Mouse (Mus musculus) liver, embryonic 14.5 days (tissue): ENCODE results near the gene Xpo6. TPM values are rescaled to one million over a fixed set of nuclear protein-coding genes. Genes with fewer than 3 reads are reported as not detected.

Source experiments
- ATAC-seq: fragments of 200-750 bp; cut with Nextera tagmentation; 2 replicates; pipeline ENCODE4 v1.8.0; 2017; ENCODE audit warnings: moderate number of reproducible peaks, mild to moderate bottlenecking, moderate library complexity; ENCODE audit not compliant: insufficient read depth
- DNase-seq, 3 experiments: peaks; one replicate each; pipeline ENCODE4 v3.0.0-alpha.2; 2012 to 2013; ENCODE audit warnings: low read depth in 3 of 3, low spot score in 3 of 3
- H3K27ac ChIP-seq: fragments of 300-500 bp; sonication (generic); 2 replicates; pipeline ENCODE4 v1.5.1; 2014; ENCODE audit warnings: moderate library complexity, mild to moderate bottlenecking, control low read depth, inconsistent platforms
- H3K27me3 ChIP-seq: fragments of 300-500 bp; sonication (generic); 2 replicates; pipeline ENCODE4 v1.6.1; 2014; ENCODE audit warnings: mild to moderate bottlenecking, low read length, moderate library complexity; ENCODE audit not compliant: control insufficient read depth, insufficient read depth
- H3K36me3 ChIP-seq: fragments of 300-500 bp; sonication (generic); replicated peaks from 2 replicates; pipeline ENCODE4 v1.6.1; 2014; ENCODE audit warnings: low read depth; ENCODE audit not compliant: control insufficient read depth, insufficient read depth
- H3K4me1 ChIP-seq, 2 experiments: fragments of 200-500 bp in 1 of 2; fragments of 300-500 bp in 1 of 2; sonication (generic) in 1 of 2; replicated peaks; 2 replicates each; pipeline ENCODE4 v1.6.1; 2012 to 2014; ENCODE audit warnings: antibody characterized with exemption in 1 of 2, inconsistent platforms in 1 of 2, low read length in 1 of 2; ENCODE audit not compliant: control insufficient read depth in 2 of 2, insufficient read depth in 2 of 2
- H3K4me2 ChIP-seq: fragments of 300-500 bp; sonication (generic); 2 replicates; pipeline ENCODE4 v1.6.1; 2014; ENCODE audit warnings: low read depth, mild to moderate bottlenecking, control low read depth, moderate library complexity
- H3K4me3 ChIP-seq, 2 experiments: fragments of 200-500 bp in 1 of 2; fragments of 300-500 bp in 1 of 2; sonication (generic) in 1 of 2; 2 replicates each; pipeline ENCODE4 v1.5.1; 2012 to 2014; ENCODE audit warnings: low read depth in 2 of 2, low read length in 2 of 2, mild to moderate bottlenecking in 2 of 2, control low read depth in 1 of 2, inconsistent platforms in 1 of 2, moderate library complexity in 1 of 2; ENCODE audit not compliant: insufficient read depth in 1 of 2
- H3K9ac ChIP-seq: fragments of 300-500 bp; sonication (generic); replicated peaks from 2 replicates; pipeline ENCODE4 v1.6.1; 2014; ENCODE audit warnings: mild to moderate bottlenecking, control low read depth, moderate library complexity
- H3K9me3 ChIP-seq: fragments of 300-500 bp; sonication (generic); 2 replicates; pipeline ENCODE4 v1.6.1; 2016; ENCODE audit warnings: low read length, mixed read lengths; ENCODE audit not compliant: control insufficient read depth
- CTCF ChIP-seq: IDR thresholded peaks from 2 replicates; pipeline ENCODE4 v1.5.1; 2016; ENCODE audit warnings: antibody characterized with exemption, low read depth, control low read depth
- EP300 ChIP-seq: IDR thresholded peaks from 2 replicates; pipeline ENCODE4 v1.6.1; 2016; ENCODE audit warnings: antibody characterized with exemption, low read depth
- WGBS: fragments of 180-500 bp; shearing (Covaris S2); extraction: QIAGEN DNeasy Blood & Tissue Kit; methylation state at CpG from one replicate; pipeline ENCODE4 v1.1.7; 2014; ENCODE audit not compliant: insufficient replicate concordance; 5-methylcytosine and 5-hydroxymethylcytosine counted together
- polyA plus RNA-seq, 2 experiments: library from polyadenylated mRNA; depleted of rRNA in 1 of 2; stranded (reverse) in 1 of 2; unstranded in 1 of 2; fragments of >200 nt; fragmentation: Nextera tagmentation in 1 of 2; extraction: Ambion mirVana in 1 of 2; gene quantifications; 2 replicates each; pipeline versions ENCODE4 v1.2.1 to v1.2.3; 2012 to 2014

Xpo6 gene
- polyA plus RNA-seq, 2 experiments, result 18.2 to 47.5 TPM

DNA sequence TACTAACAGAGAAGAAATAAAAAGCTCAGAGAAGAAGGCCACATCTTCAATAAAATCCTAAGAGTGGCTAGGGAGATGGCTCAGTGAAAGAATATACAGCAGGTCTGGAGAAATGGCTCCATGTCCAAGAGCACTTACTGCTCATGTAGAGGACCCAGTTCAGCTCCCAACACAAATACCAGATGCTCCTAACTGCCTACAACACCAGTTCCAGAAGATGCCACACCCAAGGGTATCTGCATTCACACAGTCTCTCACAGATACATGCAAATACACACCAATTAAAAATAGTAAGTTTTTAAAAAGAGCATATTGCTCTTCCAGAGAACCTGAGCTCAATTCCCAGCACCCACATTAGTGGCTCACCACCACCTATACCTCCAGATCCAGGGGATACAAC lies 33.7 kb downstream of the Xpo6 start:
- no peaks in the 10 kb centered on the region for H3K9me3 ChIP-seq
- ATAC-seq (no peak; the same call in 1 of the 2 replicates), DNase-seq (no peak)
- H3K4me3 ChIP-seq, result no peak overlapping the region
- no peak overlapping the region for H3K9ac ChIP-seq
- peaks cover 8 to 15% of the 10 kb centered on the region in 2 experiments for H3K4me1 ChIP-seq
- H3K27me3 ChIP-seq, result no peaks in the 10 kb centered on the region
- TF ChIP-seq EP300 (no peak), CTCF (no peak)
- peaks cover 15% of the 10 kb centered on the region for H3K36me3 ChIP-seq
- no peak overlapping the region for H3K4me2 ChIP-seq
- H3K27ac ChIP-seq, result no peak overlapping the region

- no peak for DNase-seq
- Histone ChIP-seq H3K9ac (no peak overlapping the region), H3K27me3 (no peaks in the 10 kb centered on the region), H3K9me3 (no peaks in the 10 kb centered on the region), H3K4me1 (peaks cover 0 to 5% of the 10 kb centered on the region in 2 experiments; a peak in 2 of 4 replicates), H3K36me3 (peaks cover 11% of the 10 kb centered on the region), H3K4me2 (no peak overlapping the region), H3K27ac (no peak overlapping the region), H3K4me3 (no peak overlapping the region)
- 75% methylated on average over 3 of the region's 3 CpGs for WGBS
- ATAC-seq, result no peak
- no peak for TF ChIP-seq EP300
- TF ChIP-seq CTCF, result no peak
These were observed 42.1 kb downstream of the Xpo6 start for GRCm38 (mm10) chr7:126158238-126158637.

- H3K9me3 ChIP-seq, result no peaks in the 10 kb centered on the region
- 72% methylated on average over 1 of the region's 1 CpGs for WGBS
- TF ChIP-seq CTCF (no peak), EP300 (no peak)
These were observed 44.6 kb downstream of the Xpo6 start for GRCm38 (mm10) chr7:126155746-126156145.

GRCm38 (mm10) chr7:126154731-126155130 lies 45.6 kb downstream of the Xpo6 start:
- Histone ChIP-seq H3K4me1 (peaks cover 0 to 5% of the 10 kb centered on the region in 2 experiments; a peak in 2 of 4 replicates), H3K36me3 (peaks cover 21% of the 10 kb centered on the region), H3K27ac (no peak overlapping the region), H3K27me3 (no peaks in the 10 kb centered on the region), H3K9me3 (no peaks in the 10 kb centered on the region), H3K4me3 (no peak overlapping the region), H3K4me2 (no peak overlapping the region), H3K9ac (no peak overlapping the region)
- DNase-seq, result no peak
- no peak for TF ChIP-seq EP300
- TF ChIP-seq CTCF, result no peak
- WGBS, result 81% methylated on average over 5 of the region's 5 CpGs
- ATAC-seq, result no peak

More at GRCm38 (mm10) chr7:126155746-126156145, 44.6 kb downstream of the Xpo6 start:
- peaks cover 0 to 5% of the 10 kb centered on the region in 2 experiments; a peak in 2 of 4 replicates for H3K4me1 ChIP-seq
- DNase-seq (no peak), ATAC-seq (no peak)
- H3K27me3 ChIP-seq, result no peaks in the 10 kb centered on the region
- no peak overlapping the region for H3K4me2 ChIP-seq
- no peak overlapping the region for H3K4me3 ChIP-seq
- H3K27ac ChIP-seq, result no peak overlapping the region
- H3K9ac ChIP-seq, result no peak overlapping the region
- peaks cover 21% of the 10 kb centered on the region for H3K36me3 ChIP-seq

- Histone ChIP-seq H3K4me3 (no peak overlapping the region), H3K36me3 (peaks cover 20% of the 10 kb centered on the region)
- 83% methylated on average over 4 of the region's 4 CpGs for WGBS
These were observed 48.0 kb downstream of the Xpo6 start for GRCm38 (mm10) chr7:126152324-126152723.

More at GRCm38 (mm10) chr7:126152324-126152723, 48.0 kb downstream of the Xpo6 start:
- Histone ChIP-seq H3K4me2 (no peak overlapping the region), H3K9me3 (no peaks in the 10 kb centered on the region), H3K9ac (no peak overlapping the region), H3K4me1 (peaks cover 0 to 5% of the 10 kb centered on the region in 2 experiments; a peak in 2 of 4 replicates), H3K27me3 (no peaks in the 10 kb centered on the region), H3K27ac (no peak overlapping the region)
- TF ChIP-seq CTCF (no peak), EP300 (no peak)
- ATAC-seq (no peak), DNase-seq (no peak)
